Mouse (Mus musculus) embryo, embryonic 10 days (tissue): ENCODE data around the gene Auts2.
A peak's percentile ranks its signal among the peaks of the same experiment; 100 is the strongest.

ENCODE experiments used
- DNase-seq: peaks from one replicate; pipeline ENCODE4 v3.0.0-alpha.2; 2015; ENCODE audit warnings: low spot score

The Auts2 gene

GRCm38 (mm10) chr5:131797044-131797443, 746.1 kb downstream of the Auts2 start:
- DNase-seq: no peak

GRCm38 (mm10) chr5:131794411-131795133, 748.6 kb downstream of the Auts2 start:
- DNase-seq: peak; percentile 38

GRCm38 (mm10) chr5:131789601-131790000, 753.5 kb downstream of the Auts2 start:
- no peak for DNase-seq

- no peak for DNase-seq
These were observed 755.1 kb downstream of the Auts2 start for GRCm38 (mm10) chr5:131788008-131788407.

- no peak for DNase-seq
These were observed 759.9 kb downstream of the Auts2 start for GRCm38 (mm10) chr5:131783241-131783640.

- DNase-seq: no peak
These were observed 762.1 kb downstream of the Auts2 start for GRCm38 (mm10) chr5:131781063-131781462.

GRCm38 (mm10) chr5:131779171-131779570, 764.0 kb downstream of the Auts2 start:
- DNase-seq: no peak

GRCm38 (mm10) chr5:131775672-131776071, 767.5 kb downstream of the Auts2 start:
- no peak for DNase-seq

- peak; percentile 58 for DNase-seq
These were observed 767.9 kb downstream of the Auts2 start for GRCm38 (mm10) chr5:131775222-131775621.

- DNase-seq: no peak
These were observed 768.4 kb downstream of the Auts2 start for GRCm38 (mm10) chr5:131774792-131775191.

- DNase-seq: no peak
These were observed 770.5 kb downstream of the Auts2 start for GRCm38 (mm10) chr5:131772616-131773015.

GRCm38 (mm10) chr5:131769273-131769672, 773.9 kb downstream of the Auts2 start:
- peak; percentile 36 for DNase-seq

- DNase-seq: no peak
These were observed 775.4 kb downstream of the Auts2 start for GRCm38 (mm10) chr5:131767699-131768264.

GRCm38 (mm10) chr5:131767176-131767575, 776.0 kb downstream of the Auts2 start:
- DNase-seq: no peak

- DNase-seq: no peak
These were observed 783.7 kb downstream of the Auts2 start for GRCm38 (mm10) chr5:131759432-131759831.

GRCm38 (mm10) chr5:131750330-131750729, 792.8 kb downstream of the Auts2 start:
- no peak for DNase-seq

GRCm38 (mm10) chr5:131749211-131749610, 793.9 kb downstream of the Auts2 start:
- DNase-seq: no peak

GRCm38 (mm10) chr5:131743069-131743468, 800.1 kb downstream of the Auts2 start:
- no peak for DNase-seq

- no peak for DNase-seq
These were observed 805.7 kb downstream of the Auts2 start for GRCm38 (mm10) chr5:131737476-131737875.

- DNase-seq: peak; percentile 75
These were observed 809.9 kb downstream of the Auts2 start for GRCm38 (mm10) chr5:131733324-131733660.

GRCm38 (mm10) chr5:131732631-131733323, 810.4 kb downstream of the Auts2 start:
- no peak for DNase-seq

- DNase-seq: no peak
These were observed 813.7 kb downstream of the Auts2 start for GRCm38 (mm10) chr5:131729456-131729855.

GRCm38 (mm10) chr5:131727909-131728308, 815.2 kb downstream of the Auts2 start:
- no peak for DNase-seq
